Mouse (Mus musculus) C2C12 (cell line): ENCODE data around the gene Stc2. TPM values are rescaled to one million over a fixed set of nuclear protein-coding genes. Genes with fewer than 3 reads are reported as not detected.

Experiments used
- H3K27me3 ChIP-seq: one replicate; pipeline ENCODE4 v1.6.1; 2011; ENCODE audit not compliant: control insufficient read depth, insufficient read depth, insufficient read length
- H3K36me3 ChIP-seq: one replicate; pipeline ENCODE4 v1.6.1; 2011; ENCODE audit not compliant: control insufficient read depth, insufficient read depth
- H3K4me3 ChIP-seq: one replicate; pipeline ENCODE4 v1.5.1; 2011; ENCODE audit warnings: mild to moderate bottlenecking, control low read depth; ENCODE audit not compliant: poor library complexity, insufficient read depth, severe bottlenecking
- H3K79me2 ChIP-seq: one replicate; pipeline ENCODE4 v1.6.1; 2011; ENCODE audit not compliant: control insufficient read depth, insufficient read depth
- H3K79me3 ChIP-seq: one replicate; pipeline ENCODE4 v1.6.1; 2011; ENCODE audit warnings: low read depth, control low read depth
- H3ac ChIP-seq: one replicate; pipeline ENCODE3; 2011; ENCODE audit warnings: low read depth; ENCODE audit not compliant: control insufficient read depth, insufficient read length
- CEBPB ChIP-seq: IDR thresholded peaks from one replicate; pipeline ENCODE4 v1.6.1; 2011; ENCODE audit warnings: low read depth, mild to moderate bottlenecking, control low read depth, moderate library complexity
- CTCF ChIP-seq: IDR thresholded peaks from one replicate; pipeline ENCODE4 v1.5.1; 2011; ENCODE audit not compliant: control insufficient read depth, insufficient read depth, insufficient read length
- FOSL1 ChIP-seq: IDR thresholded peaks from one replicate; pipeline ENCODE4 v1.8.0; 2011; ENCODE audit warnings: mild to moderate bottlenecking, low read length; ENCODE audit not compliant: poor library complexity, insufficient read depth, severe bottlenecking
- MAX ChIP-seq: IDR thresholded peaks from one replicate; pipeline ENCODE4 v1.6.1; 2011; ENCODE audit warnings: mild to moderate bottlenecking, control low read depth
- MYOD1 ChIP-seq: IDR thresholded peaks from one replicate; pipeline ENCODE4 v1.6.1; 2011; ENCODE audit warnings: low read depth; ENCODE audit not compliant: control insufficient read depth, insufficient read length
- MYOG ChIP-seq: IDR thresholded peaks from one replicate; pipeline ENCODE4 v1.6.1; 2011; ENCODE audit not compliant: control insufficient read depth, insufficient read length; ENCODE audit errors: extremely low read depth
- USF1 ChIP-seq: IDR thresholded peaks from one replicate; pipeline ENCODE4 v1.6.1; 2011; ENCODE audit warnings: low read depth, mild to moderate bottlenecking, control low read depth, moderate library complexity
- polyA plus RNA-seq: library from polyadenylated mRNA; unstranded; fragments of >200 nt; fragmentation: generic; extraction: Trizol; gene quantifications from one replicate; pipeline ENCODE4 v1.2.1, GENCODE M21; 2012; ENCODE audit warnings: missing spikeins

The Stc2 gene
- polyA plus RNA-seq, 1 experiment: 15.7 TPM

GRCm38 (mm10) chr11:31383968-31384367 lies 14.1 kb upstream of the Stc2 start:
- Histone ChIP-seq H3K4me3 (no peak overlapping the region), H3K36me3 (no peaks in the 10 kb centered on the region), H3K79me3 (no peaks in the 10 kb centered on the region), H3K79me2 (no peaks in the 10 kb centered on the region), H3K27me3 (no peaks in the 10 kb centered on the region), H3ac (no peak overlapping the region)
- TF ChIP-seq CEBPB (no peak), CTCF (no peak), MAX (no peak), MYOG (no peak), MYOD1 (no peak), FOSL1 (no peak), USF1 (no peak)

- Histone ChIP-seq H3ac (no peak overlapping the region), H3K27me3 (no peaks in the 10 kb centered on the region), H3K79me2 (no peaks in the 10 kb centered on the region), H3K79me3 (no peaks in the 10 kb centered on the region), H3K4me3 (no peak overlapping the region), H3K36me3 (no peaks in the 10 kb centered on the region)
- TF ChIP-seq CEBPB: peak; percentile 67
- no peak for TF ChIP-seq MAX
- peak; percentile 26 for TF ChIP-seq FOSL1
Measured at GRCm38 (mm10) chr11:31382145-31382544, 12.3 kb upstream of the Stc2 start.

GRCm38 (mm10) chr11:31373438-31373837 lies 3.6 kb upstream of the Stc2 start:
- no peaks in the 10 kb centered on the region for H3K36me3 ChIP-seq
- H3K79me2 ChIP-seq: no peaks in the 10 kb centered on the region
- no peak for TF ChIP-seq USF1
- no peak for TF ChIP-seq FOSL1
- TF ChIP-seq CTCF: peak; percentile 16
- TF ChIP-seq MYOG: no peak
- no peaks in the 10 kb centered on the region for H3K79me3 ChIP-seq
- no peaks in the 10 kb centered on the region for H3K27me3 ChIP-seq
- no peak overlapping the region for H3ac ChIP-seq
- no peak overlapping the region for H3K4me3 ChIP-seq

- Histone ChIP-seq H3K79me3 (no peaks in the 10 kb centered on the region), H3ac (no peak overlapping the region), H3K36me3 (no peaks in the 10 kb centered on the region), H3K27me3 (no peaks in the 10 kb centered on the region), H3K4me3 (no peak overlapping the region), H3K79me2 (no peaks in the 10 kb centered on the region)
- TF ChIP-seq FOSL1: no peak
- TF ChIP-seq USF1: no peak
- no peak for TF ChIP-seq MAX
- no peak for TF ChIP-seq MYOG
Measured at GRCm38 (mm10) chr11:31372206-31372605, 2.3 kb upstream of the Stc2 start.

GRCm38 (mm10) chr11:31371256-31371838 lies 1.5 kb upstream of the Stc2 start:
- H3K36me3 ChIP-seq: no peaks in the 10 kb centered on the region
- H3K79me3 ChIP-seq: no peaks in the 10 kb centered on the region
- H3ac ChIP-seq: no peak overlapping the region
- H3K27me3 ChIP-seq: no peaks in the 10 kb centered on the region
- no peak for TF ChIP-seq MAX
- no peak for TF ChIP-seq CTCF
- no peak for TF ChIP-seq MYOD1
- no peak for TF ChIP-seq FOSL1
- TF ChIP-seq CEBPB: no peak
- TF ChIP-seq MYOG: no peak
- TF ChIP-seq USF1: no peak
- no peaks in the 10 kb centered on the region for H3K79me2 ChIP-seq
- no peak overlapping the region for H3K4me3 ChIP-seq

GRCm38 (mm10) chr11:31370436-31371230 lies 759 bp upstream of the Stc2 start:
- Histone ChIP-seq H3K4me3 (no peak overlapping the region), H3K36me3 (no peaks in the 10 kb centered on the region), H3K79me2 (no peaks in the 10 kb centered on the region), H3ac (no peak overlapping the region), H3K79me3 (no peaks in the 10 kb centered on the region), H3K27me3 (no peaks in the 10 kb centered on the region)
- TF ChIP-seq MYOD1 (no peak), MAX (no peak), CEBPB (no peak), MYOG (no peak), USF1 (no peak), FOSL1 (no peak), CTCF (no peak)
